Mouse (Mus musculus): ENCODE results near the gene Foxg1.

- TF ChIP-seq CTCF (conservative IDR thresholded peaks at IDR 0.05; ENCODE audit: insufficient read depth, insufficient read length, low read depth, low read length) (no peak), POLR2A (IDR thresholded peaks at IDR 0.05; ENCODE audit: low read depth, low read length) (no peak)
Measured at GRCm38 (mm10) chr12:49373176-49373575, 9.3 kb upstream of the Foxg1 start.

Data from kidney, adult 2 months (tissue).